Mouse (Mus musculus) v-Abl transformed pro-B cells (cell line): ENCODE measurements around the gene Cyp24a1.

Source experiments
- in situ Hi-C, 2 experiments: fragments of 400-800 bp; cut with MboI; formaldehyde crosslinking; loops; one replicate each; pipeline ENCODE4 v1.15.1; 2025; ENCODE audit not compliant: unreplicated experiment in 2 of 2

The Cyp24a1 gene

DNA sequence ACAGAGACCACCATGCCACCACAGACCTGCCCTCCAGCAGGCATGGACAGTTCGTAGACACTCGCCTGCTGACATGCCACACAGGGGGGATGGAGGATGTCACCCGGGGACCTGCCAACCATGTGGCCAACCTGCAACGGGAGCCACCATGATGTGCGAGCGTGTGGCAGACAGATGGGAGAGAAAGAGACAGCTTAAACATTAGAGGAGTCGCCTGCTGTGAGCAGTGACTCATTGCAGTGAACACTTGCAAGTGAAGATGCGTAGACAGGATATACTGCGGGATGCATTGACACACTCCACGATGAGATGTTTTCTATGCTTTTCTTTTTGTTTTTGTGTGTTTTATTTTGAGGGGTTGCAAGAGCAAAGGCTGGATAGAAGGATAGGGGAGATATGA is 49.3 kb downstream of the Cyp24a1 start:
- in situ Hi-C loops: loop anchor here in 1 of 2 experiments (25.0 kb wide), 1 partner anchor 415 kb away; no protein-coding TSS in a partner anchor

DNA sequence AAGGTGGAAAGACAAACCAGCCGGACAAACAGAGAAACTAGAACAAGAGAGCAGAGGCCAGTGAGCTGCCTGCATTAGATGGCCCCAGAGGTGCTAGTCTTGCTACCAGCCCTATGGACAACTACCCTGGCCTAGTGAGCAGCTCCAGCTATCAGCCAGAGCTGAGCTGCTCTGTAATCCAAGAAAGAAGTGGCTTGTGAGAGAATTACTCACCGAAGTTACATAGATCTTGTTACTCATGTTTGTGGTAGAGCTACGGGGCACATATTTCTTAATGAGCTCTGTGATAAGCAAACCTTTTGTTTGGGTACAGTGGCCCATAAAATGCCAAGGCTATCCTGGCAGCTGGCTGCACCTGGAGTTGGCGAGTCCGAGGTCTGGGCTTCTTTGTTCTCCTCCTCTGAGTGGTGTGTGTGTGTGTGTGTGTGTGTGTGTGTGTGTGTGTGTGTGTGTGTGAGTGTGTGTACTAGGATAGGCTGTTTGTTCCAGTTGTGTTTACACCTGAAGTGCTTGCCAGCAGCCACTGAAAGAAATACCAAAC is 50.0 kb downstream of the Cyp24a1 start:
- in situ Hi-C loops: loop anchor here in 1 of 2 experiments (25.0 kb wide), 1 partner anchor 415 kb away; no protein-coding TSS in a partner anchor

DNA sequence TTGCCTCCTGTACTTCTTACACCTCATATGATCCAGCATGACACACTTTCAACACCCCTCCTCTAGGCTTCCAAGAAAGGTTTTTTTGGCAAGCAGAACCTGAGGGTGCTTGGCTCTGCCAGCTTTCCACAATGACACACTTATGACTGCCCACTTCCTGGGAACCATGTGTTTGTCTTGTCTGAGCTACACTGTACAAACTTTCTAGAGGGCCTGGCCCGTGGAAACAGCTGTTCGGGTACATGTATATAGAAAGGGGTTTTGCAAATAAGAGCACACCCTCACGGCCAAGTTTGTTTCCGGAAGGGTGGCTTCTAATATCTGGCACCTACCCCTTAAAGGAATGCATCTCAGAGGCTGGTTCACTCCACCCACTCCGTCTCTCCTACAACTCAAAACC is 51.1 kb downstream of the Cyp24a1 start:
- in situ Hi-C loops: loop anchor here in 1 of 2 experiments (25.0 kb wide), 1 partner anchor 416 kb away; no protein-coding TSS in a partner anchor

DNA sequence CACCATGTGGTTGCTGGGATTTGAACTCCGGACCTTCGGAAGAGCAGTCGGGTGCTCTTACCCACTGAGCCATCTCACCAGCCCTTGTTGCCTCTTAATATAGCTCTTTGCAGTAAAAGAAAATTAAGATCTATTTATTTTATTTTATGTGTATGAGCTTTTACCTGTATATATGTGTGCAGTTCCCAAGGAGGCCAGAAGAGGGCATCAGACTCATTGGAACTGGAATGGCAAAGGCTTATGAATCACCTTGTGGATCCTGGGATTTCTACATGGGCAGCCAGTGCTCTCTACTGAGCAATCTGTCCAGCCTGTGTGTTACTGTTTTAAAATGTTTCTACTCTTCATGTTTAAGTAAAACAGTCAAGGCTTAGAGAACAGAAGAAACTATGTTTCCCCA is 54.4 kb downstream of the Cyp24a1 start:
- in situ Hi-C loops: loop anchor here in 1 of 2 experiments (25.0 kb wide), 1 partner anchor 420 kb away; no protein-coding TSS in a partner anchor

DNA sequence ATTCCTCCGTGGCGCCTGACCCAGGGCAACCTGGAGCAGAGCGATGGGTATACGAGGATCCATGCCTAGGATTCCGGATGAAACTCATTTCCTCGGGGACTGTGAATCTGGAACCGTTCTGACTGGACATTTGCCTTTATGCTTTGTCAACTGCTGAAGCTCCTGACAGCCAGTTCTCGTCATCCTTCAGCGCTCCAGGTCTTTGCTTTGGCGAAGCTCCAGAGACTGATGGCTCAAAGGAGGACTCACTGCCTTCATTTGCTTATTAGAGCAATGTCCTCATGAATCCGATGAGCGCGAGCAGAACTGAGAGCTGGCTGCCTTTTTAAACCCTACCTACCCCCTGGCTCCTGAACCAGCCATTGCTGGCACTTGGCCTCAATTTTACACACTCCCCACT is 58.2 kb downstream of the Cyp24a1 start:
- in situ Hi-C loops: loop anchor here in 1 of 2 experiments (25.0 kb wide), 1 partner anchor 424 kb away; no protein-coding TSS in a partner anchor

DNA sequence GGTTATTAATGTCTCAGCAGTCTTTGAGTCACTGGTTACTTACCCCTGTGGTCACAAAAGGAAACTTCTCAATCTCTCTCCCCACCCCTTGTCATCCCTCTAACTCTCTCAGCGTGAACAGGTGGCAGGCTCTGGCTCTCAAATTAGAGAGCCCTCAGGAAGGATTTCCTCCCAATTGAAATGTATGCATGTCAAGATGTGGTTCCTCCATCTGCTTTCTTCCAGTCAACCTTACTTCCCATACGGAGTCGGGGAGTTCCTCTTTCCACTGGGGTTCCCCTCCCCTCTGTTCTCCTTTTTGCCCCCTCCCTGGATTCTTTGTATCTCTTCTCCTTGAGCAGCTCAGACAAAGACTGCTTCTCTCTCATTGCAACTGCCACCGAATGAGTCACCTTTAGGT is 60.7 kb downstream of the Cyp24a1 start:
- in situ Hi-C loops: loop anchor here in 1 of 2 experiments (25.0 kb wide), 1 partner anchor 426 kb away; no protein-coding TSS in a partner anchor
